Mouse (Mus musculus) ovary, postnatal 14 days (tissue): ENCODE measurements at regions not wholly inside any gene's neighbourhood (a gene's known extent, or its start where the extent isn't known, plus 50 kb on each side); places are given as distances from the start of the nearest gene placed in this dataset.
A peak's percentile ranks its signal among the peaks of the same experiment; 100 is the strongest.

Source experiments
- DNase-seq: peaks from one replicate; pipeline ENCODE4 v3.0.0; 2022; ENCODE audit warnings: low spot score

GRCm38 (mm10) chr11:114322627-114323026 lies 255.8 kb upstream of the Sdk2 start:
- no peak for DNase-seq

GRCm38 (mm10) chr11:114321974-114322373 lies 255.1 kb upstream of the Sdk2 start:
- DNase-seq = no peak

- no peak for DNase-seq
Measured at GRCm38 (mm10) chr11:114321527-114321926, 254.7 kb upstream of the Sdk2 start.

- no peak for DNase-seq
Measured at GRCm38 (mm10) chr11:114315274-114315673, 248.4 kb upstream of the Sdk2 start.

GRCm38 (mm10) chr11:114313652-114314051 lies 246.8 kb upstream of the Sdk2 start:
- DNase-seq = no peak

GRCm38 (mm10) chr11:114311640-114312039 lies 244.8 kb upstream of the Sdk2 start:
- DNase-seq = no peak

- DNase-seq = no peak
Measured at GRCm38 (mm10) chr11:114303636-114304354, 236.9 kb upstream of the Sdk2 start.

- no peak for DNase-seq
Measured at GRCm38 (mm10) chr11:114300611-114301319, 233.9 kb upstream of the Sdk2 start.

- DNase-seq = no peak
Measured at GRCm38 (mm10) chr11:114296816-114297334, 230.0 kb upstream of the Sdk2 start.

- no peak for DNase-seq
Measured at GRCm38 (mm10) chr11:114294511-114295250, 227.8 kb upstream of the Sdk2 start.

GRCm38 (mm10) chr11:114291258-114291657 lies 224.4 kb upstream of the Sdk2 start:
- DNase-seq = no peak

GRCm38 (mm10) chr11:114289946-114290345 lies 223.1 kb upstream of the Sdk2 start:
- no peak for DNase-seq

GRCm38 (mm10) chr11:114284820-114285666 lies 218.2 kb upstream of the Sdk2 start:
- no peak for DNase-seq

GRCm38 (mm10) chr11:114283208-114283607 lies 216.4 kb upstream of the Sdk2 start:
- DNase-seq = peak; percentile 39

- DNase-seq = no peak
Measured at GRCm38 (mm10) chr11:114282566-114282965, 215.7 kb upstream of the Sdk2 start.

- DNase-seq = no peak
Measured at GRCm38 (mm10) chr11:114281846-114282245, 215.0 kb upstream of the Sdk2 start.

GRCm38 (mm10) chr11:114281041-114281695 lies 214.3 kb upstream of the Sdk2 start:
- no peak for DNase-seq

GRCm38 (mm10) chr11:114277513-114278304 lies 210.9 kb upstream of the Sdk2 start:
- no peak for DNase-seq

- no peak for DNase-seq
Measured at GRCm38 (mm10) chr11:114270358-114271072, 203.7 kb upstream of the Sdk2 start.

GRCm38 (mm10) chr11:114261959-114262358 lies 195.1 kb upstream of the Sdk2 start:
- DNase-seq = no peak
